Mouse (Mus musculus): ENCODE measurements around the gene Olfr1447. TPM values are rescaled to one million over a fixed set of nuclear protein-coding genes. Genes with fewer than 3 reads are reported as not detected.

The Olfr1447 gene
- 0.06 TPM in 1 of 2 replicates, not detected in the other for polyA plus RNA-seq (2012; rRNA removed)

GRCm38 (mm10) chr19:12903643-12904042 lies at the start of gene Olfr1447:
Olfr1447 (minus strand) TSS chr19:12903743.
- no peak for DNase-seq (ENCODE audit: extremely low spot score in 1 of 2, low spot score in 1 of 2)

GRCm38 (mm10) chr19:12949958-12950357 lies 46.4 kb upstream of the Olfr1447 start, which contains the start of gene Olfr1450:
Olfr1450 (plus strand) TSS chr19:12950258.
- DNase-seq (ENCODE audit: extremely low spot score in 1 of 2, low spot score in 1 of 2) = no peak

GRCm38 (mm10) chr19:12930540-12930939 lies 27.0 kb upstream of the Olfr1447 start, which contains the start of gene Olfr1449:
Olfr1449 (plus strand) TSS chr19:12930840.
- no peak for DNase-seq (ENCODE audit: extremely low spot score in 1 of 2, low spot score in 1 of 2)

- DNase-seq (ENCODE audit: extremely low spot score in 1 of 2, low spot score in 1 of 2) = no peak
Measured at GRCm38 (mm10) chr19:12924319-12924718, 20.8 kb upstream of the Olfr1447 start, which contains the start of gene Olfr1448. Olfr1448 (minus strand) TSS chr19:12924419.

- no peak for DNase-seq (ENCODE audit: extremely low spot score in 1 of 2, low spot score in 1 of 2)
Measured at GRCm38 (mm10) chr19:12893424-12893823, 10.1 kb downstream of the Olfr1447 start, which contains the start of gene Olfr1446. Olfr1446 (minus strand) TSS chr19:12893524.

GRCm38 (mm10) chr19:12883555-12883954 lies 20.0 kb downstream of the Olfr1447 start, which contains the start of gene Olfr1445:
Olfr1445 (plus strand) TSS chr19:12883855.
- DNase-seq (ENCODE audit: extremely low spot score in 1 of 2, low spot score in 1 of 2) = no peak

- DNase-seq (ENCODE audit: extremely low spot score in 1 of 2, low spot score in 1 of 2) = no peak
Measured at GRCm38 (mm10) chr19:12856983-12857382, 46.6 kb downstream of the Olfr1447 start, which contains the start of gene Olfr1444. Olfr1444 (plus strand) TSS chr19:12857283.

Other genes starting within 250 kb of the Olfr1447 start
- gene Olfr1442, start 233.3 kb downstream of the Olfr1447 start, polyA plus RNA-seq (2012; rRNA removed) = not detected in 2 replicates
- not detected in 2 replicates for gene Olfr1443, start 225.6 kb downstream of the Olfr1447 start, polyA plus RNA-seq (2012; rRNA removed)
- gene Keg1, start 208.0 kb downstream of the Olfr1447 start, polyA plus RNA-seq (2012; rRNA removed) = not detected in 2 replicates
- 3.3 and 3.9 TPM in 2 replicates for gene Cntf, start 138.1 kb downstream of the Olfr1447 start, polyA plus RNA-seq (2012; rRNA removed)
- gene Zfp91, start 107.6 kb downstream of the Olfr1447 start, polyA plus RNA-seq (2012; rRNA removed) = 46.6 and 50.8 TPM in 2 replicates
- gene Lpxn, start 107.5 kb downstream of the Olfr1447 start, polyA plus RNA-seq (2012; rRNA removed) = 1.8 and 2.5 TPM in 2 replicates
- not detected in 2 replicates for gene Gm5244, start 57.1 kb downstream of the Olfr1447 start, polyA plus RNA-seq (2012; rRNA removed)
- gene Olfr1444, start 46.5 kb downstream of the Olfr1447 start, polyA plus RNA-seq (2012; rRNA removed) = not detected in 2 replicates
- not detected in 2 replicates for gene Olfr1445, start 19.9 kb downstream of the Olfr1447 start, polyA plus RNA-seq (2012; rRNA removed)
- gene Olfr1446, start 10.2 kb downstream of the Olfr1447 start, polyA plus RNA-seq (2012; rRNA removed) = not detected in 2 replicates
- 0.04 TPM in 1 of 2 replicates, not detected in the other for gene Olfr1448, start 20.7 kb upstream of the Olfr1447 start, polyA plus RNA-seq (2012; rRNA removed)
- not detected in 2 replicates for gene Olfr1449, start 27.1 kb upstream of the Olfr1447 start, polyA plus RNA-seq (2012; rRNA removed)
- not detected in 2 replicates for gene Olfr1450, start 46.5 kb upstream of the Olfr1447 start, polyA plus RNA-seq (2012; rRNA removed)
- not detected in 2 replicates for gene Olfr1451, start 91.3 kb upstream of the Olfr1447 start, polyA plus RNA-seq (2012; rRNA removed)
- not detected in 2 replicates for gene Olfr1453, start 124.6 kb upstream of the Olfr1447 start, polyA plus RNA-seq (2012; rRNA removed)
- not detected in 2 replicates for gene Olfr1454, start 156.9 kb upstream of the Olfr1447 start, polyA plus RNA-seq (2012; rRNA removed)
- gene Olfr1457, start 194.1 kb upstream of the Olfr1447 start, polyA plus RNA-seq (2012; rRNA removed) = not detected in 2 replicates
- gene Olfr1458, start 203.0 kb upstream of the Olfr1447 start, polyA plus RNA-seq (2012; rRNA removed) = not detected in 2 replicates
- 0.02 TPM in 1 of 2 replicates, not detected in the other for gene Olfr1459, start 245.8 kb upstream of the Olfr1447 start, polyA plus RNA-seq (2012; rRNA removed)

Data from frontal cortex, adult 2 months (tissue).